Mouse (Mus musculus) ES-Bruce4 (cell line): ENCODE results near the gene Ccdc24.

Source experiments
- CTCF ChIP-seq: IDR thresholded peaks from one replicate; pipeline ENCODE4 v1.8.1; 2011; ENCODE audit warnings: low read depth, low read length
- EP300 ChIP-seq: IDR thresholded peaks from 2 replicates; pipeline ENCODE4 v1.6.1; 2011; ENCODE audit warnings: low read depth, low read length; ENCODE audit not compliant: insufficient read depth
- POLR2A ChIP-seq: IDR thresholded peaks from one replicate; pipeline ENCODE4 v1.8.1; 2011; ENCODE audit warnings: low read length; ENCODE audit not compliant: insufficient read depth

GRCm38 (mm10) chr4:117844467-117844866 is 27.9 kb downstream of the Ccdc24 start:
- TF ChIP-seq POLR2A (no peak), EP300 (no peak), CTCF (no peak)
